Mouse (Mus musculus): ENCODE data around the gene Ttc39b.

Gene Ttc39b

DNA sequence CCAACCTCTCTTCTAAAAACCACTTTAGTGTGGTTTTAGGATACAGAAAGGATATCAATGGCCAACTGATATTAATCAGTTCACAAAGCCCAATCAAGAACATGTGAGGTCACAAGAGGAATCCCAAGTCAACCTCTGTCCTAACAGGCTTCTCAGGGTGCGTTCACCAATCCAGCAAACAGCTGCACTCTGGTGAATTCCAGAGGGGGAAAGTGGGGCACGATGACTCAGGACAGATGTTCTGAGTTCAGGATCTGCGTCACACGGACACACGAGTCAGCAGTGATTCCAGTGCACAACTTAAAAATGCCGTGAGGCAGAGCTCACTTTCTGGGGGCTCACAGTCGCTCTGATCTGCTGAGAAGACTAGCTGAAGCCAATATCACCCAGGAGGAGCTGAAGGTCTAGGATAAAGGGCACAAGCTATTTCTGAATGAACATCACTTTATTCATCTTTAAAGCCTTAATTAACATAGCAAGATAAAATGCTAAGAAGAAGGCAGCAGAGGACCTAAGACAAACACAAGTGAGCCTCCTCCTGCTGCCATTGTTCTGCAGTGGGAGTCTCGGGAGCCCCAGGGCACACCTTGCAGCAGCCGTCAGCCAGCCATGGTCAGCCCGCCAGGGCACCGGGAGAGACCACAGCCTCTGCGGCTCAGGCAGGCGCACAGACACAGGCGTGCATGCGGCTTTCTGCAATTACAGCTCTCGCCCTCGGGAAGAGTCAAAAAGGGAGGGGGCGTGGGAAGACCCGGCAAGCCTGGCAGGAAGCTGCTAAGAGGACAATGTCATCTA is 39.9 kb downstream of the Ttc39b start:
- in situ Hi-C loops (cut with MboI; ENCODE audit: unreplicated experiment in 2 of 2) = no loop called here

DNA sequence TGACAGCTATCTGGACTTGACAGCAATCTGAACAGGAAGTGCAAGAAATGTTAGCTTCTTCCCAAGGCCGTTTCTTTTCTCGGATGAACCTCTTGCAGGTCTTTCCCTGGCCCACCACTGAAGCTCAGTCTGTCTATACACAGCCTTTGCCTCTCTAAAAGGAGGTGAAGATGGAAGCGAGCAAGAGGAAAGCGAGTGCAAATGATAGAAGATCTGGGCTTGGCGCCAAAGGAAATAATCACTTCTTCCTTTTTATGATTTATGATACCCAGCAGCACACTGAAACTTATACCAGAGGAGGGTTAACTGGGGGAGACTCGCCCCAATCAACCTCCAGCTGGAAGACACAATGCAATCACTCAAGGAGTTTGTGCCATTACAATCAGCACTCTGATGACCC is 41.6 kb downstream of the Ttc39b start:
- in situ Hi-C loops (cut with MboI; ENCODE audit: unreplicated experiment in 2 of 2) = no loop called here

DNA sequence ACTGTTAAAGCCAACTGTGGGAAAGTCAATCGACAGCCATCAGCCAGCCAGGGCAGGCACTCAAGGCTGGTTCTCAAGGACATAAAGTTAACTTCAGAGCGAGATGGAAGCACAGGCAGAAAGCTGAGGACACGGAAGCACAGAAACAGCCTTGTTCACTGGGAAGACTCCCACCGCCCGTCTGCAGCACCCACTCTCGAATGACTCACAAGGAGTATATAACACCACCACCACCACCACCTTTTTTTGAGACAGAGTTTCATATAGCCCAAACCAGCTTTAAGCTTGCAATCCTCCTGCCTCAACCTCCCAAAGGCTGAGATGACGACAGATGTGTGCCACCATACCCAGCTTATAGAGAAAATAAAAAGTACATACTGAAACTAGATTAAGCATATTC is 44.8 kb downstream of the Ttc39b start:
- in situ Hi-C loops (cut with MboI; ENCODE audit: unreplicated experiment in 2 of 2) = no loop called here

DNA sequence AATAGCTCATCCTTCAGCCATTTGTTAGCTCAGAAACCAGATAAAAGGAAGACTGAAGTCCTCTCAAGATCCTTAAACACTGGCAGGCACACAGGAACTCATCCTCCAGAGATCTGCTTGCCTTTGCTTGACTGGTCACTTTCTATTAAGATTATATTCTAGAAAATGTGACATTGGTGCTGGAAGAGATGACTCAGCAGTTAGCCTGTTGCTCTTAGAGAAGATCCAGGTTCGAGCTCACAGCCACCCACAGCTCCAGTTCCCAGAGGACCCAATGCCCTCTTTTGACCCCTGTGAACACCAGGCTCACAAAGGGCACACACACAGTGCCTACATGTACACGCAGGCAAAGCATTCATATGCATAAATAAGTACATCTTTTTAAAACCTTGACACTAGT is 49.8 kb downstream of the Ttc39b start:
- in situ Hi-C loops (cut with MboI; ENCODE audit: unreplicated experiment in 2 of 2) = no loop called here

DNA sequence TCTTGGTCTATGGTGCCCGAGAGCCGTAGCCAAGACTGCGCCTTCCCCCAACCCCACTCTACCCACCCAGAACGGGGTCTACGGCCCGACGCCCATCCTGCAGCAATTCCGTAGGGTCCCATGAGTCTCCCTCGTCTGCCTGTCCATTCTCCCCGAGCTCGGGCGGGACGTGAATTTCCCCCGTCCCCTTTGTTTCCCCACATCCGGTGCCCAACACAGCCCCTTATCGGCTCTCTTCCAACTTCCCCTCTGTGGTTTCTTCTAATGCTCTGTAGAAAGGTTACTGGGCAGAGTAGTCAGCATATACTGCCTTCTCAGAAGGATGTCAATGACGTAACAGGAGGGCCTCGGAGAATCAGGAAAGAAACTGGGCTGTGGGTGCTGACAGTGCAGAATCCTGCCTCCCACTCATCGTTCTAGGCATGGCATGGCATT is 50.4 kb downstream of the Ttc39b start:
- in situ Hi-C loops (cut with MboI; ENCODE audit: unreplicated experiment in 2 of 2) = no loop called here

DNA sequence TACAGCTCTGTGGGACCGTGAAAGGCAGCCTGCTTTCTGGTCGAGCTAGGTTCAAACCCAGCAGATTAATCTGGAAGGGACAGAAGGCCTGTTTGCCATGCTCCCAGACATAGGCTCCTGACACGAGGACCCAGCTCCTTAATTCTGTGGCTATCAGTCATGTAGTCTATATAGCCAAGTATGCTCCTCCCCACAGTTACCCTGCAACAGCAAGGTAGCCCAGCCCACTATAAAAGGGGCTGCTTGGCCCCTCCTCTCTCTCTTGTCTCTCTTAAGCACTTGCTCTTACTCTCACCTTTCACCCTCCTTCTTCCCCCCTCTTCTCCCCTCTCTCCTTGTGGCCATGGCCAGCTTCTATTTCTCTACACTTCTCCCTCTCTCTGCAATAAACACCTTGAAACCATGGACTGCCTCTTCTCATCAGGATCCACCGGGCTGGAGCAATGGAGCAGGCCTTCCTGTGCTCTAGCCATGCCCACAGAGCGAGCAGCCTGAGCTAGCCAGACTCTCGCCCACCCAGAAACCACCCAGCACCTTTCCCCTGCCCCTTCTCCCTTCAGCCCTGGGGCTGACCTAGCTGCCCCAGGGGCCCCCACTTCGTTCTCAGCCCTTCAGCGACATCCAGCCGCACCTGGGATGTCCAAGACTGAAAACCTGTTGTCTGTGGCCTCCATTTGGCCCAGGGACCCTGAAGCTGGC is 51.0 kb downstream of the Ttc39b start:
- in situ Hi-C loops (cut with MboI; ENCODE audit: unreplicated experiment in 2 of 2) = no loop called here

DNA sequence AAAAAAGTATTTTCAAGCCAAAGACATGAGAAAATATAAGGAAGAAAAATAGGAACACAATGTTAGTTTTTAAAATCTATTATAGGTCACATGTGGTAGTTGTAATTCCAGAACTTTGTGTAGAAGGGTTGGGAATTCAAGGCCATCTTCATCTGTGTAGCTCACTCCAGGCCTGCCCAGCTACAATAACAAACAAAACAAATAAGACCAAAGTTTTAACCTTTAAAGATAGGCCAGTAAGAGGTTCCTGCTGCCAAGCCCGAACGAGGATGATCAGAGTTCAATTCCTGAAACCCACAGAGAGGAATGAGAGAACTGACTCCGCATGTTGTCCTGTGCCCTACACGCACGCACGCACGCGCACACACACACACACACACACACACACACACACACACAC is 53.6 kb downstream of the Ttc39b start:
- in situ Hi-C loops (cut with MboI; ENCODE audit: unreplicated experiment in 2 of 2) = no loop called here

DNA sequence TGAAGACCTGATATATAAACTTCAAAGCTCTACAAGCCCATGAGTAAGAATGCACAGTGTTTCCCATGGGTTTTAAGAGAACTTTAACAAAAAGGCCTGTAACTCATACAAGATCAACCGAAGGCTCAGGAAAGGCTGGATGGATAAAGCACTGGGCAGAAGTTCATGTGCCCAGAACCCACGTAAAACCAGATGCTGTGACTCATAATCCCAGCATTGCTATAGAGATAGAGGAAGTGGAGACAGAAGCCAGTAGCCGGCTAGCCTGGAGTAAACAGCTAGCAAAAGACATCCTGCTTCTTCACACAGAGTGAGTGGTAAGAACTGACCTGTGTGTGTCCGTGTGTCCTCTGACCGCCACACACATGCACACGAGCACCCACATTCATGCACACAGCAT is 54.4 kb downstream of the Ttc39b start:
- in situ Hi-C loops (cut with MboI; ENCODE audit: unreplicated experiment in 2 of 2) = loop anchor here (5.0 to 10.0 kb wide), 4 partner anchors 75 to 305 kb away; partner anchors contain the start of gene Snapc3 (in 1 of the 2)

DNA sequence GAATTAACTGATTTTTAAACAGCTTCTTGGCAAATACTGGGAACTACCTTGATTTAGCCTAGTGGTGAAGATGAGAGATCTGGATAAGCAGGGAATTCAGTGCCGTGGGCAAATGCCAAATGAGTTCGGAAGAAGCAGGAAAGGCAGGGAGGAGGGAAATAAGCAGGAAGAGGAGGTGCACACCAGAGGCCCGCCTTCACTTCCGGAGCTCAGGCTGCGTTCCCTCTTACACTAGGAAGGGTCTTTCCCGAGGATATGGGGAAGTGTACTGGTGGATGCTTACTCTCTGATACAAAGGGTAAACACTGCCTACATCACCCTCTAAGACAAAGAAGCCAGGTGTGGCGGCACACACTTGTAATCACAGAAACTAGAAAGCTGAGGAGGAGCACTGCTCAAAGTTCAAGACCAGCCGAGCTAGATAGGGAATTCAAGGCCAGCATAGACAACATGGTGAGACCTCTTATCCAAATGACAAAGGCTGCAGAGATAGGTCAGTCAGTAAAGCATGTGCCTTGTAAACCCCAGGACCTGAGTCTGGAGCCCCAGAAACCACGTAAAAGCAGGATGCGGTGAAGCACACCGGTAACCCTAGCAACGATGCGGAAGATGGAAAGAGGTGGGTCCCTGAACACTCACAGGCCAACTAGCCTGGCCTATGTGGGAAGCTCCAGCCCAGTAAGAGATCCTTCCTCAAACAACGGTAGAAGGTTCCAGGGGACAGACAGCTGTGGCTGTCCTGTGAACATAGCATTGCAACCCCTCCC is 57.9 kb downstream of the Ttc39b start:
- in situ Hi-C loops (cut with MboI; ENCODE audit: unreplicated experiment in 2 of 2) = loop anchor here (5.0 to 10.0 kb wide), 4 partner anchors 79 to 309 kb away; partner anchors contain the start of gene Snapc3 (in 1 of the 2)

DNA sequence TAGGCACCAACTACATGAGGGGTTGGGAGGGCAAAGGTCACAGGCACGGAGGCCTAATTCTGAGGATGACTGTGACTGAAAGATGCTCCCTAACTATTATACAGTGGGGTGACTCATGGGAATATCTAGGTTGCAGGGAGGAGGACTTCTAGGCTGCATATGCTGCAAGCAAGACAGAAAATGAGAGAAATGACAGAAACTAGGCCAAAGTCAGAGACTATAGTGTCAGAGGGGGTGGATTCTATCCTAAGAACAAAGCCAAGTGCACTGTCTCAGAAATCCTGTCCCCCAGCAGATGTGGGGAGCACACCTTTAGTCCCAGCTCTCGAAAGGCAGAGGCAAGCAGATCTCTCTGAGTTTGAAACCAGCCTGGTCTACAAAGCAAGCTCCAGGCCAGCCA is 59.2 kb downstream of the Ttc39b start:
- in situ Hi-C loops (cut with MboI; ENCODE audit: unreplicated experiment in 2 of 2) = loop anchor here (5.0 to 10.0 kb wide), 4 partner anchors 80 to 310 kb away; partner anchors contain the start of gene Snapc3 (in 1 of the 2)

DNA sequence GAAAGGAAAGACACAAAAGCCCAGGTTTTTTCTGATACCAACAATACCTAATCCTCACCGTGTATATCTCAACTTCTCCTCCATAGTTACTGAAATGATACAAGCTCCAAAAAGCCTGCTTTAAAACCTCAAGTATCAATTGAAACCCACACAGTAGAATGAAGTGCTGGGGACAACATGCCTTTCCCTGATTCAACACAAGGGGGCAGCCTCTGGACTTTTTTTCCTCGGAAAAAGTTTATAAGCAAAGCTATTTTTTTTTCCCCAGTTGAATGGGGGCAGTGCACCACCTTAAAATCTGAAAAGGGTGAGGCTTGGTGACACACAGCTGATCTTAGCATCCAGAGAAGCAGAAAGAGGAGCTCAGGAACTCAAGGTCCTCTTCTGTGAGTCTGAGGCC is 62.1 kb downstream of the Ttc39b start:
- in situ Hi-C loops (cut with MboI; ENCODE audit: unreplicated experiment in 2 of 2) = loop anchor here (10.0 kb wide), 3 partner anchors 83 to 313 kb away; partner anchors contain the start of gene Snapc3 (in 1 of the 2)

DNA sequence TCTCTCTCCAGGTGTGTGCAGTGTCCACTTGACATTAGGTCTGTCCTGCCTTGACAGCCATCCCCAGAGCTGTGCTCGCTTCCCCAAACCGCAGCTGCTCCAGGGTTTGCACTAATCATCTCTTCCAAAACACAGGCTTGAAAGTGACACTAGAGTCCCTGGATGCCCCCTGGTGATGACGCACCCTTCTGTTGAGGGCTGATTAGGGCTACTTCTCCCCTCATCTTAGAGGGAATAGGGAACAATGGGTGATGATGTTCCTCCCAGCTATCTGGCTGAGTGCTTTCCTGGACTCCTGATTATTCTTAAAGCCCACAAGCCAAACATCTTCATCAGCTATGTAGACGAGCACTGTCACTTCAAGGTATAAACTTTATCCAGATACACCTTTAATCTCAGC is 64.4 kb downstream of the Ttc39b start:
- in situ Hi-C loops (cut with MboI; ENCODE audit: unreplicated experiment in 2 of 2) = loop anchor here (10.0 kb wide), 3 partner anchors 85 to 315 kb away; partner anchors contain the start of gene Snapc3 (in 1 of the 2)

DNA sequence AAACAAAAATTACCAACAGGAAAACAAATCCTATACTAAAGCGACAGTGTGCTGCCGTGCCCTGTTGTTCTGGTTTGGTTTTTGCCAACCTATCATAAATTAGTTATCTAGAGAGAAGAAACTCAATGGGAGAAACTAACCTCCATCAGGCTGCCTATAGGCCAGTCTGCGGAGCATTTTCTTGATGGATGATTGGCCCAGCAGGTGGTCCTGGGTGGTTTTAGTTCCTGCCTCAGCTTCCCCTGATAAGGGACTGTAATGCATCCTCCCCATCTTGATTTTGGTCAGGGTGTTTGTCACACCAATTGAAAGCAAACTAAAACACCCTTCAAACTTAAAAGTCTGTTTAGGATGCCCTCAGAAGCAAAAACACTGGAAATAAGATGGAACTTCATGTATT is 65.8 kb downstream of the Ttc39b start:
- in situ Hi-C loops (cut with MboI; ENCODE audit: unreplicated experiment in 2 of 2) = no loop called here

DNA sequence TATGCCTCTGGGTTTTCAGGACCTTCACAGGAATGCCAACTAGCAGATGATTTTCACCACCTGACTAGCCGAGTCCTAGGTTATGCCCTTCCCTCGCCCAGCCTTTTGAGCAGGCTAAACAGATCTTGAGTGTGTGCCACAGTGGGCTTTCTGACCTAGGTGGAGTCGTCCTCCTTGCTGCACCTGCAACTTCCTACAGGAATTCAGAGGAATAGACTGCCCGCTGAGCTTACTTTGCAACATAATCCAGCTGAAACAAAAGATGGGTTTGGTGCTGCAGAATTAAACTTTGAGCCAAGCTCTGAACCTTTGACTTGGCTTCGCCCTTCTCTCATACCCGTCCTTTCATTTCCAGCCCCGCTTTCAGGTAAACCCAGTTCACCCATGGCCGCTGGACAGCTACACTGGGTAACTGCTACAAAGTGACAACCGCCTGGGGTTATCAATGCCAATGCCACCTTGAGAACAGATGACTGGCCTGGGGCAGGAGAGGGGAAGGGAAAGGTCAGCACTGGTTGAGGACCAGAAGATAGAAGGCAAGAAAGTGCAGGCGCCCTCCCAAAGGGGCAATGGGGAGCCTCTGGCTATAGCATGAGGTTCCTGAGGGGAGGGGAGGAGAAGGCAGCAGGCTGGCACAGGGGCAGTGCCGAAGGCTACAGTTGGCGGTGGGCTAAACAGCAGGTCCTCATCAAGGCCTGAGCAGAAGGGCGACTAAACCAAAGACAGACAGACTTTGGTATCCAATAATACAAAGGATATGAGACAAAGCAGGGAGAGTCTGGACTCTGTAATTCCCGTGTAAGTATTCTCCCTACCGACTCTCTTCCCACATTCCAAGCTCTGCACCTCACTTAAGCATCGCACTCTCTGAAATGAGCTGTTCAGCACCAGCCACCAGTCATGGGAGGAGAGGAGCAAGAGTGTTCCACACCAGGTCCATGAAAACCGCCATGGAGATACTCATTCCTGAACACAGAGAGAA is 66.5 kb downstream of the Ttc39b start:
- in situ Hi-C loops (cut with MboI; ENCODE audit: unreplicated experiment in 2 of 2) = no loop called here

DNA sequence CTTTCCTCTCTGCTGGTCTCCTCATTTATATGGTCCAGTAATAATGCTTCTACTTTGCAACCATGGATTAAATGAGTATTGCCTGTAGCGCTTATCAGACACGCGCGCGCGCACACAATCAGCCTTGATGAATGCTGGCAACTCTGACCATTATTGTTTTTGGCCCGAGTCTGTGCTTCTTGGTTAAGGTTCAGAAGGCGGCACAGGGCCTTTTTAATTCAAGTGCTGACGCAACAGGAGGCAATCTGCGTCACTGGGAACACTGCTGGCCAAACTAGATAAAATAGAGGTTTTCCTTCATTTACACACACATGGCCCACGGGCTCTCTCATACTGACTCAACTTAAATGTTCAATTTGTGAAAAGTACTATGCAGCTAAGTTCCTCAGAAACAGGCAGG is 67.3 kb downstream of the Ttc39b start:
- in situ Hi-C loops (cut with MboI; ENCODE audit: unreplicated experiment in 2 of 2) = no loop called here

DNA sequence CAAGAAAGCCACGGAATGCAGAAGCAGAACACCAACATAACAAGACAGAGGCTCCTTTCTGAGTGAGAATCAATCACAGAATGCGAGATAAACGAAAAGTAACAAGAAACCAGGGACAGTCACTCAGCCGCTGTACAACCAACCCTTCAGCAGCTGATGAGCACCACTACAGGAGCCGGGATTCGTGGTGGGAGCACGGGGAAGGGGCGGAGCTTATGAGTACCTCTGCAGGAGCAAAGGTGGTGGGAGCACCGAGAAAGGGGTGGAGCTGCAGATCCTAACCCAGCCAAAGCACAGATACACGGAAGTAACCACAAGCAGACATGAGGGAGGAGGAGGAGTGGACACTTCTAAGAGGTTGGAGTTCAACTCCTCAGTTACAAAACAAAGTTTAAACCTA is 69.1 kb downstream of the Ttc39b start:
- in situ Hi-C loops (cut with MboI; ENCODE audit: unreplicated experiment in 2 of 2) = no loop called here

DNA sequence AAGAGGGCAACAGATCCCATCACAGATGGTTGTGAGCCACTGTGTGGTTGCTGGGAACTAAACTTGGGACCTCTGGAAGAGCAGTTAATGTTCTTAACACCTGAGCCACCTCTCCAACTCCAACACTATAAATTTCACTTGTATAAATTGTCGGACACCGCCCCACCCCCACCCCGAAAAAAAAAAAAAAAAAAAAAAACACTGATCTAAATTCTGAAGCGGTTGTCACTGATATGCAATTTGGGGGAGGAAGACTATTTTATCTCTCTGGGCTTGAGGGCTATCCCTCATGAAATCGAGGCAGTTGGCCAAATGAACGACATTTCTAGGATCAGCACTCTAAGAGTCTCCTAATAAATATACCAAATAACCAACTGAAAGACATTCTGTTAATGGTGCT is 70.4 kb downstream of the Ttc39b start:
- in situ Hi-C loops (cut with MboI; ENCODE audit: unreplicated experiment in 2 of 2) = no loop called here

DNA sequence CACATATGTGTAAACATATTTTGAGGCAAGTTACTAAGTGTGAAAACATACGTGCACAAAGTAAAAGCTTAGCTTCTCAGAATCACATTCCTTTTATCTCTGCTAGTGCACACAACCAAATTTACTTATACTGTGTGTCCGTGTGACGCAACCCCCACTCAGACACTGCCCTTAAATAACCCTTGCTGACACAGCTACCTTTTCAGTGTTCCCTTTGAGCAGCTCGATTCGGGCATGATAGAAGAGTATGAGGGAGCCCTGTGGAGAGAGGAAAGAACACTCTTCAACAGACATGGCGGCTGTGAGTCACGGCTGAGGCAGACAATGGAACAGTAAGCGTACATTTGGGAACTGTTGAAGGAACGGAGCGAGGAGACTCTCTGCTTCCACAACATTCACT is 80.3 kb downstream of the Ttc39b start:
- in situ Hi-C loops (cut with MboI; ENCODE audit: unreplicated experiment in 2 of 2) = no loop called here

DNA sequence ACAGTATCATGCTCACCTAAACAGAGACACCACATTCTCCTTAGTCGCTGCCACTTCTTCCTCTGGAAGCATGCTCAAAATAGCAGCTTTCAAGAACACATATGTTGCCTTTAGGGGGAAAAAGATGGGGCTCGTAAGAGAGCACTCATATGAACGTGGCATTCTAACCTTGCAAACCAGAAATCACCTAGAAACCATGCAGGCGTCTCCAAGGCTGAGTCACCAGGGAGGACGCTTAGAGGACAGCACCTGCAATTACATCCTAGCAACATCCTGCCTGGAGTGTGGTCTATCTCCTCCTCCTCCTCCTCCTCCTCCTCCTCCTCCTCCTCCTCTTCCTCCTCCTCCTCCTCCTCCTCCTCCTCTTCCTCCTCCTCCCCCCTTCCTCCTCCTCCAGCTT is 82.4 kb downstream of the Ttc39b start:
- in situ Hi-C loops (cut with MboI; ENCODE audit: unreplicated experiment in 2 of 2) = no loop called here

DNA sequence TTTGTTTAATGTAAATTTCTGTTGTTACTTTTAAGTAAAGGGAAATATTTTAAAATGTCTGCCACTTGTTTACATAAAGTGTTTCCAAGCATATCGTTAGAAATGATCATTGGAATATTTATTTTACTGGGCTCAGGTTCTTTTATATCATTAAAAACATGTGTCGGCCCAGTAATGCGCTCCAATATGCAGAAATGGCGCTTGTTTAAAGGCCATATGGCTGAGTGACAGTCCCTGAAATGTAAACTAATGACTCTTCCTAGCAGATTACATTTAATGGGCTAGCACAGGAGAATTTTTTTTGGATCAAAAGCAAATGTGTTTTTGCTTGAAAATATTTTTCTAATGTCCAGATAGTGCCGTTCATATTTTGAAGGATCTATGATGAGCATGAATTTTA is 86.4 kb downstream of the Ttc39b start:
- in situ Hi-C loops (cut with MboI; ENCODE audit: unreplicated experiment in 2 of 2) = no loop called here

Data from v-Abl transformed pro-B cells (cell line).